Mouse (Mus musculus) hindbrain, embryonic 16.5 days (tissue): ENCODE data around the gene Golga7b. TPM values are rescaled to one million over a fixed set of nuclear protein-coding genes. Genes with fewer than 3 reads are reported as not detected.

Source experiments
- ATAC-seq: fragments of 200-750 bp; cut with Nextera tagmentation; 2 replicates; pipeline ENCODE4 v1.8.0; 2017; ENCODE audit warnings: moderate TSS enrichment, moderate library complexity
- H3K27ac ChIP-seq: fragments of 300-500 bp; sonication (generic); 2 replicates; pipeline ENCODE4 v1.5.1; 2014; ENCODE audit warnings: low read depth, mild to moderate bottlenecking, control low read depth, low read length, moderate library complexity
- H3K27me3 ChIP-seq: fragments of 300-500 bp; sonication (generic); replicated peaks from 2 replicates; pipeline ENCODE4 v1.6.1; 2014; ENCODE audit warnings: low read length; ENCODE audit not compliant: control insufficient read depth, insufficient read depth
- H3K36me3 ChIP-seq: fragments of 300-500 bp; sonication (generic); 2 replicates; pipeline ENCODE4 v1.6.1; 2014; ENCODE audit warnings: mild to moderate bottlenecking, low read length, moderate library complexity, mixed read lengths; ENCODE audit not compliant: control insufficient read depth, insufficient read depth
- H3K4me1 ChIP-seq: fragments of 300-500 bp; sonication (generic); 2 replicates; pipeline ENCODE4 v1.6.1; 2014; ENCODE audit warnings: low read depth, low read length; ENCODE audit not compliant: control insufficient read depth, insufficient read depth
- H3K4me2 ChIP-seq: fragments of 300-500 bp; sonication (generic); 2 replicates; pipeline ENCODE4 v1.6.1; 2014; ENCODE audit warnings: mild to moderate bottlenecking, low read length, control low read depth, moderate library complexity
- H3K4me3 ChIP-seq: fragments of 300-500 bp; sonication (generic); 2 replicates; pipeline ENCODE4 v1.5.1; 2014; ENCODE audit warnings: mild to moderate bottlenecking, low read length, control low read depth, moderate library complexity
- H3K9ac ChIP-seq: fragments of 300-500 bp; sonication (generic); 2 replicates; pipeline ENCODE4 v1.6.1; 2014; ENCODE audit warnings: low read depth, mild to moderate bottlenecking, control low read depth, low read length, moderate library complexity
- H3K9me3 ChIP-seq: fragments of 300-500 bp; sonication (generic); 2 replicates; pipeline ENCODE4 v1.6.1; 2014; ENCODE audit warnings: mild to moderate bottlenecking, low read length, moderate library complexity; ENCODE audit not compliant: control insufficient read depth
- WGBS: fragments of 180-500 bp; shearing (Covaris S2); extraction: QIAGEN DNeasy Blood & Tissue Kit; methylation state at CpG from one replicate; pipeline ENCODE4 v1.1.7; 2014; 5-methylcytosine and 5-hydroxymethylcytosine counted together
- microRNA-seq: library from miRNA; unstranded; fragments of <30 nt; microRNA quantifications from one replicate; pipeline ENCODE4, GENCODE M21; 2017
- polyA plus RNA-seq: library from polyadenylated mRNA; unstranded; fragments of >200 nt; fragmentation: Nextera tagmentation; extraction: Ambion mirVana; gene quantifications from 2 replicates; pipeline ENCODE4 v1.2.1, GENCODE M21; 2015

Golga7b gene
- polyA plus RNA-seq, 1 experiment from 2014 or later: 73.9 TPM

GRCm38 (mm10) chr19:42316998-42317397 lies 69.6 kb downstream of the Golga7b start:
- Histone ChIP-seq H3K9ac (no peak overlapping the region), H3K9me3 (no peaks in the 10 kb centered on the region), H3K4me1 (peaks cover 37% of the 10 kb centered on the region), H3K36me3 (no peaks in the 10 kb centered on the region), H3K4me2 (peak overlapping the region; percentile 4; the same call in 1 of the 2 replicates), H3K4me3 (no peak overlapping the region), H3K27ac (peak overlapping the region; percentile 76), H3K27me3 (no peaks in the 10 kb centered on the region)
- 27% methylated on average over 8 of the region's 8 CpGs for WGBS
- peak; percentile 81 for ATAC-seq

- peaks cover 37% of the 10 kb centered on the region for H3K4me1 ChIP-seq
- 0 out of 2 replicates have a peak, but pooled peaks have one; percentile 16 for ATAC-seq
- no peak overlapping the region for H3K4me3 ChIP-seq
- H3K27ac ChIP-seq: peak overlapping the region; percentile 76
- no peak overlapping the region for H3K9ac ChIP-seq
- no peaks in the 10 kb centered on the region for H3K9me3 ChIP-seq
- 37% methylated on average over 18 of the region's 18 CpGs for WGBS
- H3K4me2 ChIP-seq: peak overlapping the region; percentile 26
- H3K36me3 ChIP-seq: no peaks in the 10 kb centered on the region
- no peaks in the 10 kb centered on the region for H3K27me3 ChIP-seq
These were observed 70.5 kb downstream of the Golga7b start for GRCm38 (mm10) chr19:42317648-42318425.

Small RNAs within 50 kb of the gene (microRNA-seq; reads per million reads assigned to microRNA genes)
- gene Gm26339: not detected
- 1.7 reads per million for gene Mir3085

Other genes with a start within 250 kb of the Golga7b start
- gene Ankrd2, start 211.6 kb upstream of the Golga7b start, polyA plus RNA-seq: 1.1 and 1.5 TPM in 2 replicates
- 2.0 and 2.4 TPM in 2 replicates for gene Hoga1, start 202.0 kb upstream of the Golga7b start, polyA plus RNA-seq
- gene 4933411K16Rik, start 195.3 kb upstream of the Golga7b start, polyA plus RNA-seq: not detected in 2 replicates
- 137 and 139 TPM in 2 replicates for gene Morn4, start 161.2 kb upstream of the Golga7b start, polyA plus RNA-seq
- gene Pi4k2a, start 157.1 kb upstream of the Golga7b start, polyA plus RNA-seq: 9.6 and 23.9 TPM in 2 replicates
- 12.2 and 12.6 TPM in 2 replicates for gene Avpi1, start 118.5 kb upstream of the Golga7b start, polyA plus RNA-seq
- 1.5 and 2.3 TPM in 2 replicates for gene Marveld1, start 100.2 kb upstream of the Golga7b start, polyA plus RNA-seq
- gene Zfyve27, start 83.6 kb upstream of the Golga7b start, polyA plus RNA-seq: 56.4 and 62.4 TPM in 2 replicates
- 2.7 and 3.5 TPM in 2 replicates for gene Sfrp5, start 45.3 kb upstream of the Golga7b start, polyA plus RNA-seq
- 44.3 and 50.2 TPM in 2 replicates for gene Crtac1, start 184.2 kb downstream of the Golga7b start, polyA plus RNA-seq